Mouse (Mus musculus) ovary, postnatal 14 days (tissue): ENCODE data around the gene D7Ertd443e.

Experiments used
- DNase-seq: peaks from one replicate; pipeline ENCODE4 v3.0.0; 2022; ENCODE audit warnings: low spot score

D7Ertd443e gene

DNA sequence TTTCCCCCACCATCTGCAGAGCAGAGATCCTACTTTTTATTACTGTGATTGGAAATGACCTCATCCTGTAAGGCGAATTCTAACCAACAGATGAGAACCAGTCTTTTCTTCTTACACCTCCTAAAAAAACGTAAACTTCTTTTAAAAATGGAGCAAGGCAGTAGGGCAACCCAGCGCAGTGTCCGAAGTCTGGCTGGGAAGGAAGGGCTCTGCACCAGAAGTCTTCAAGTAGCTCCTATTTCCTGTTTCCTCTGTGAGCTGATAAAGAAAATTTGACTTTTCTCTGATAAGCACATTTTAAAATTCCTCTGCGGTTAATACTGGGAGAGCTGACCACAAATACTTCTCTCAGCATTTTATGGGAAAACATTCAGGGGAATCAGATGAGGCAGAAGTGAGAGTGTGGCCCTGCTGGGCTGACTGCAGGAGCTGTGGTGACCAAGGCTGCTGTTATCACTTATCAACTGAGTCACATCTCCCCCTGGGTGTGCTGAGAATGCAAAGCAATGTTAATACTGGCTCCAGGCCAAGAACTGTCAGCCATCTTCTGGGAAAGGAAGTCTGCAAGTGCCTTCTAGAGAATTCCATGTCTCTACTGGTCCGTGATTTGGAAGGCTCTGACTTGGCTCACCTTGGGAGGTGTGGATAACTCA is 97.8 kb downstream of the D7Ertd443e start:
- no peak for DNase-seq

DNA sequence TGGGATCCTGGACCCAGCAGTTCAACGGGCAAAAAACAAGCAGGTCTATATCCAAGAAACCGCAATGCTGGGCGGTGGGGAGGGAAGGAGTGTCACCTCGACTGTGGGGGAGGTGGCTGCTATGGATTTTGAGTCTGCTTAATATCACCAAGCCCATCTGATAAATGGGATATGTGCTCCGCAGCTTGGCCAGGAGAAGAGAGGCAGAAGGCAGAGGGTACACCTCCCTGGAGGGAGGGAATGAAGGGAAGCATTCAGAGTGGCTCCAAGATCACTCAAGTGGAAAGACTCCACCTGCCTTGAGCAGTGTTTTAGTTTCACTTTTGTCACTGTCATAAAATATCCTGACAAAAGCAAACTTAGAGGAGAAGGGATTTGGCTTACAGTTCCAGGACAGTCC is 112.5 kb downstream of the D7Ertd443e start:
- DNase-seq = no peak

DNA sequence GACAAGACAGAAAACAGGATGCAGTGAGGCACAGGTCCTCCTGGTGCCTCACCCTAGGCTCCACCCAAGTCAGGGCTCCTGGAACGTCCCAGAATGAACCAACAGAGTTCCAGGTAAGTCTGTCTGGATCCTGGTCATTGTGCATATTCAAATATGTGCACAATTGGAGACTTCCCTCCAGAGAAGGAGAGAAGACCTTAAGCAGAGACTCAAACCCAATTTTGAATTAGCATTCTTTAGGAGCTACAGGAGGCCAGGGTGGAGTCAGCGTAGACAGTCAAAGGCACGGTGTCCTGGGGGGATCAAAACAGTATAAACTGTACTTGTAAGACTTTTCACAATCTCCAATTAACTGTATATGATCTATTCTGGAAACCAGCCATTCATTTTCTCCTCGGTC is 113.0 kb downstream of the D7Ertd443e start:
- DNase-seq = no peak

DNA sequence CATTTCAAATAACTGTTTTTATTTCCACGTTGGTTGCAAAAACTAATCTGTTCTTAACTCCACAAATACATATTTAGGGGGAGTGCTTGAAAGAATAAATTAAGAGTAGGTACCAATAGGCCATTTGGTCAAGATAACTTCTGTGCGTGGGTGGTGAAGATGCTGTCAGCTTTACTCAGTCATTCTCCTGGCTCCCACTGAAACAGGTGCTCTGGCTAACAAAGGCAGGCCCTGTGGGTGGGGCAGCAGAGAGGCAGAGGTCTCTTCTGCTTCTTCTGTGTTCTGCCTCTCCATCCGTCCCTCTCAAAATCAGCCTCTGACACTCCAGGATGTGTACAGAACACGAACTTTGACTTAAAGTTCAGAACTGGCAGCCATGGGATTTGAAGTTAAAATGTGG is 119.7 kb downstream of the D7Ertd443e start:
- no peak for DNase-seq

GRCm38 (mm10) chr7:134263146-134263906 is 122.1 kb downstream of the D7Ertd443e start:
- DNase-seq = peak; percentile 63

DNA sequence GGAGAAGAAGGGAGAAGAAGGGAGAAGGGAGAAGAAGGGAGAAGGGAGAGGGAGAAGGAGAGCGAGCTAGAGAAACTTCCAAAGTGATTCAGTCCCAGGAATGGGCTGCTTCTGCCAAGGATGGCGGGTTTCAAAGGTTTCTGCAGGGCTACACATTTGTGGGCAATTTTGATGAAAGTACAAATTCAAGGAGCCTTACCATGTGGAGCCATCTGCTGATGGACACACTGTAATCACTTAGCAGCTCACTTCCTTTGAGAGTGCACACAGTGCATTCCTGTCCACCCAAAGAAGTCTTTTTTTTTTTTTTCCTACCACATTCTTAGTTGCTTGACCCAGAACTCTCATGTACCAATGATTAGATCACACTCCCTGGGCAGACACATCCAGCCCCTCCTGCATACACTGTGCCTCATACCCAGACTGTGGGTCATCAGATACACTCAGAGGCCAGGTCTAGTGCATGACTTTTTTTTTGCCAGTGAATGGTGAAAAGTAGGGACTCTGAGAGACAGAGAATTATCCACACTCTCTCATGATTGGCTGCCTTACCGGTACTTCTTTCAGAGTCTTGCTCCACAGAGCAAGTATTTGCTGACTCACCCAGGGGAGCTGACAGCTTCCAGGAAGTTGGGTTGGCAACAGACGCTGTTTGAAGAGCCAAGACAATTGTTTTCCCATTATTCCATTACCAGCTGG is 124.3 kb downstream of the D7Ertd443e start:
- peak; percentile 9 for DNase-seq

GRCm38 (mm10) chr7:134250273-134250870 is 135.1 kb downstream of the D7Ertd443e start:
- no peak for DNase-seq

DNA sequence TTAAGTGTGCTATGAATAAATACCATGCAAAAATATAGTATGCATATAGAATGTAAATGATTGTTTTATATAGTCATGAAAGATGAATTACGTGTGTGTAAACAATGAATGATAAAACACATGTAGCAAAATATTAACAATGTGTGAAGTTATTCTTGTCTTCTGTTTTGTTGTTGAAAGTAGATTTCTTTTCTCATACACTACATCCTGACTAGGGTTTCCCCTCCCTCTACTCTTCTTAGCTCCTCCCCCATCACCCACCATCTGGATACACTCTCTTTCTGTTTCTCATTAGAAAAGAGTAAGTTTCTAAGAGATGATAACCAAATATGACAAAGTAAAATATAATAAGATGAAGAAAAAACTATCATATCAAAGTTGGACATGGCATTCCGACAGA is 137.4 kb downstream of the D7Ertd443e start:
- DNase-seq = no peak

DNA sequence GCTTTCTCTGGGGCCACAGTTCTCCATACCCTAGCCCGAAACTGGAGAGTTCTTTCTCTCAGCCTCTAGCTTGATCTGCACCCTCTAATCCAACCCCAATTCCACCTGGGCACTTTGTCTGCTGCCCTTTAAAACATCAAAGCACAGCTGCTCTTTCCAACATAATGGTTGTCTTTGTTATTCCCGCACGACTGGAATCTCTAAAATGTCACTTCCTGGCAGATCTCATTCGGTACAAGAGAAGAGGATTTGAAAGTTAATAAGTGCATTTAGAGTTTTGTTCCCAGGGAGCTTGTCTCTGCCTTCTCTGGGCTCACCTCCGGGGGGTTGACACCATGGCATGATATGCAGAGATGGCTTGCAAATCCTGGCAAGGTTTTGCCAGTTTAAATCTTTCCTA is 138.8 kb downstream of the D7Ertd443e start:
- no peak for DNase-seq

DNA sequence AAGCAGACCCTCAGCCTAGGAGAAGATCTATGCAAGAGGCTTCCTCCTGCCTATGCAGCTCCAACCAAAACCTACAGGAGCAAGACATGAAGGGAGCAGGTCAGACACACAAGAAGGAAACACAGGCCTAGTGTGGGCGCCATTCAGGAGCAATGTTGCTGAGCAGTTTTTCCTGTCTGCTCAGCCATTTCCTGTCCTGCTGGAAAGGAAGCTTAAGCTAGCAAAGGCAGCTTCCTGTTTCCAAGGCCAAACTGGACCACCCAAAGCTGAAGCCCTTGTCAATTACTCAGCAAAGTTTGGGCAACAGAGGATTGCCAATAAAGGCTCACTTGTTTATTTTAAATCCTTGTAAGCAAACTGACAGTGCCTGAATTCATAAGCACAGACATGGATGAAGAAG is 142.7 kb downstream of the D7Ertd443e start:
- DNase-seq = no peak

GRCm38 (mm10) chr7:134241212-134241611 is 144.2 kb downstream of the D7Ertd443e start:
- no peak for DNase-seq

DNA sequence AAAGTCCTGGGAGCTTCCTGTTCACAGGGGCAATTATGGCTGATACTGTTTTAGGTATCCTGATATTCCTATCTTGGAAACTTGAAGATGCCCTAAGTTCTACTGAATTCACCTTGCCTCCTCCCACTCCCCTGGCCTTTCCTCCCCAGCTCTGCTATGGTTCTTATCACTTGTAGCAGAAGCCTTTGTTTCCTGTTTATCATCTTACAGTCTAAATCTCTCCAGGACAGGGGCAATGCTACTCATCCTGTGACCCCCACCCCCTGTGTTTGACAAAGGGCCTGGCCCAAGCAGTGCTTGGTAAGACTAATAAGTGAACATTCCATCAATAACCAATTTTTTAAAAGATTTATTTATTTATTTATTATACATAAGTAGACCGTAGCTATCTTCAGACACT is 144.9 kb downstream of the D7Ertd443e start:
- no peak for DNase-seq

DNA sequence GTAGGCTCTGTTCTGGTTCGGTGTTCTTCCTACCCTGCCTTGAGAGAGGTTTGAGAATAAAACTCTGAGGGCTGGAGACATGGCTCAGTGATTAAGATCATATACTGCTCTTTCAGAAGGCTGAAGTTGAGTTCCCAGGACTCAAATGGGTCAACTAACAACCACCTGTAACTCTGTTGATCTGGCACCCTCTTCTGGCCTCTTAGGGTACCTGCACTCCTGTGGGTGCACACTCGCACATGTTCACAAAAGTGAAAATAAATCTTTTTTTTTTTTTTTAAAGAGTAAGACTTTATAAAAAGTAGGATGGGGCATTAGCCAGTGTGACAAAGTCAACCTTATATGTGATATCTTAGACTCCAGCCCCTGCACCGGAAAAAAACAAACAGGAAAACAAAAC is 146.6 kb downstream of the D7Ertd443e start:
- DNase-seq = no peak

- DNase-seq = no peak
Measured at GRCm38 (mm10) chr7:134237356-134237755, 148.1 kb downstream of the D7Ertd443e start.

DNA sequence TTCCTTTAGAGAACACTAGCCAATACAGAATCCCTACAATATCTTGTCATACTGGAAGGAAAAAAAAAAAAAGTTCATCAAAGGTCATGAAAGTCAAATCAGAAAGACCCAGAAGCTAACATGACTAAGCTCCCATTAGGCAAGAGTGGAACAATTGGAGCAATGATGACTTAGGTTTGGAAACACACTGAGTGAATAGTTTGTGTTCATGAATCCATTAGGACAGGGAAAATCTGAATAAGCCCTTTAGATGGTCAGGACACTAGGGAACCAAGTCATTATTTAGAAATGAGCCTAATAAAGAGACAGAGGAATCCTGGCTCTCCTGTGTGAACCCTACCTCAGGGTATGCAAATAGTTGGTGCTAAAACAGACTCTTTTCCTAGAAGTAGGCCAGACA is 148.7 kb downstream of the D7Ertd443e start:
- DNase-seq = no peak

- DNase-seq = no peak
Measured at GRCm38 (mm10) chr7:134235552-134235951, 149.9 kb downstream of the D7Ertd443e start.

- DNase-seq = no peak
Measured at GRCm38 (mm10) chr7:134231378-134232346, 153.8 kb downstream of the D7Ertd443e start, which contains the start of gene Adam12. Gene Adam12, minus strand, starts transcription at chr7:134232146.

- no peak for DNase-seq
Measured at GRCm38 (mm10) chr7:134230708-134231107, 154.8 kb downstream of the D7Ertd443e start.

DNA sequence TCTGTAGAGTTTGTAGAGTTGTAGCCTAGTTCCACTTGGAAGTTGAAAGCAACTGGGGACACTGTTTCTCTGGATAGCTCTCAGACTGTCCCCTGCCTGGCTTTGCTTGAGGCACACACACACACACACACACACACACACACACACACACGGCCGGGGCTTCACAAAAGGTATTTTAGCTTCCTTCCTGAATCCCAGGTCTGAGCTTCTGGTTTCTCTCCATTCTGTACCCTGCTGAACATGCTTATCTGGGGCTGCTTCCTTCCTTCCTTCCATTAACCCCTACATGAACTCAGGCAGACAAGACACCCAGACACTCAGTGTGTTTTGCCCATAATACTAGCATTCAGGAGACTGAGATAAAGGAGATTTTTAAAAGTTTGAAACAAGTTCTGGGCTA is 155.6 kb downstream of the D7Ertd443e start:
- no peak for DNase-seq

DNA sequence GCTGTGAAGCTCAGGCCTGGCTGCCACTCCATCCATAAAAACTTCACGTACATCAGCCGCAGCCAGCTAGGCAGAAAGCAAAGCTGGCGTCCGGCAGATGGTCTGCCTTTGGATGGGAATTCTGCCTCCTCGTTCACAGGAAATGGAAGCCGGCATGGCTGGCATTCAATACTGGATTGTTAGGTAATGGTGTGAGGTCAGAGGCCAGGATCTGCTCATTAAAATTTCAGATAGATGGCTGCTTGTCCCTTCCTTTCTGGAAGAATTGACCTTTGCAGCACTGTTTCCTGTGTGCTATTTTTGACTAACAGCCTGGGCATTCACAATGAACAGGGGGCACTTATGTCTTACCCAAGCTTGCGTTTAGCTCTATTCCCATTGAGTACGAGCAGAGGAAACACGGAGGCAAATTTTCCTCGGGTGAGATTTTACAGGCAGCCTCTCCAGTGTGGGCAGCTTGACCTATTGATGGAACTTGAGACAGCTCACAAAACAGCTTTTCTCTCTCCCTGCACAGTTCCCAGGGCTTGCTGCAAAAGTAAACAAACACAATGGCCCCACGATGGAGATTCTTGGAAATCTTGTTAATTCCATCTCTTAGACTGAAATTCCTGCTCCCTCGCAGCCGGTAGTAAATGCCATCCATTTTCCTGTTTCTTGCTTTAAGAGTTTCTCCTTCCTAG is 157.5 kb downstream of the D7Ertd443e start:
- DNase-seq = no peak

- DNase-seq = no peak
Measured at GRCm38 (mm10) chr7:134227101-134227500, 158.4 kb downstream of the D7Ertd443e start.
